Mouse (Mus musculus): ENCODE data around the gene Elmo3. TPM values are rescaled to one million over a fixed set of nuclear protein-coding genes. Genes with fewer than 3 reads are reported as not detected.

Elmo3 gene
- polyA plus RNA-seq, 1 experiment from 2014 or later = 12.1 TPM

DNA sequence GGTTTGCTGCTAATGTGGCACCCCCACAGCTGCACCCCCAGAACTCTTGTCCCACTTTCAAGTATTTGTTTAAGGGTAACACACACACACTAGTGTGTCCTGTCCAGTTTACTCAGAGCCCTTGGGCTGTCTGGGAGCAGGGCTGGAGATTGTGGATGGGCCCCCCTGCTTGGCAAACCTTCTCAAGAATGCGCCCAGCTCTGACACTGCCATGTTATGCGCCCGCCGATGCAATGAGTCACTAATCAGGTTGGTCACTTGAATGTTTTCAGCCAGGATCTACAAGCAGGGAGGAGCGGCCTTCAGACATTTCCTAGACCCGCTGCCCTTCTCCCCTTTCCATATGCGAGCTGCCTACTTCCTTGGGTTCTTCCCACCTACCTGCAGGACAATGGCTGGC lies 12.9 kb upstream of the Elmo3 start:
- peaks cover 12% of the 10 kb centered on the region for H3K27me3 ChIP-seq
- H3K4me1 ChIP-seq = peaks cover 44% of the 10 kb centered on the region
- no peaks in the 10 kb centered on the region for H3K36me3 ChIP-seq
- no peak overlapping the region for H3K27ac ChIP-seq
- 67% methylated on average over 7 of the region's 7 CpGs for WGBS
- no peak overlapping the region for H3K9ac ChIP-seq
- no peak for ATAC-seq (ENCODE audit: borderline replicate concordance, extremely low read depth, low FRiP score, low TSS enrichment)
- H3K9me3 ChIP-seq = no peaks in the 10 kb centered on the region
- no peak overlapping the region for H3K4me3 ChIP-seq
- H3K4me2 ChIP-seq = no peak overlapping the region

DNA sequence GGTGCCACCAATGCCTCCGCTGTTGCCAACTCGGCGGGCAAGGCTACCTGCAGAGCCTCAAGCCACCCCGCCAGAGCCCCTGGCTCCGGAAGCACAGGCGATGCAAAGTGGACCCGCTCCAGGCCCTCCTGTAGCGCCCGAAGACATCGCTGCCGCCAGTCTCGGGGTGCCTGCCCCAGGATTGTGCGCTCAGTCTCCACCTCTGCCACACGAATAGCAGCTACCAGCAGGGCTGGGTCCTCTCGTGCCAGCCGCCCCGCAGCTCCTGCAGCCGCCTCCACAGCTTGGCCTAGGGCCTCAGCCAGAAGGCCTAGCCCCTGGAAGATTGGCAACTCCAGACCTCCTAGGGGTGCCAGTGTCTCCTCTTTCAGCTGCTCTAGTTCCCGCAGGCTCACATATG lies 12.0 kb upstream of the Elmo3 start:
- Histone ChIP-seq H3K4me1 (peaks cover 41% of the 10 kb centered on the region), H3K36me3 (no peaks in the 10 kb centered on the region), H3K4me2 (peak overlapping the region; percentile 22; the same call in 1 of the 2 replicates), H3K4me3 (no peak overlapping the region), H3K9me3 (no peaks in the 10 kb centered on the region), H3K27ac (no peak overlapping the region), H3K27me3 (peaks cover 12% of the 10 kb centered on the region), H3K9ac (no peak overlapping the region)
- 71% methylated on average over 19 of the region's 19 CpGs for WGBS
- no peak for ATAC-seq (ENCODE audit: borderline replicate concordance, extremely low read depth, low FRiP score, low TSS enrichment)

DNA sequence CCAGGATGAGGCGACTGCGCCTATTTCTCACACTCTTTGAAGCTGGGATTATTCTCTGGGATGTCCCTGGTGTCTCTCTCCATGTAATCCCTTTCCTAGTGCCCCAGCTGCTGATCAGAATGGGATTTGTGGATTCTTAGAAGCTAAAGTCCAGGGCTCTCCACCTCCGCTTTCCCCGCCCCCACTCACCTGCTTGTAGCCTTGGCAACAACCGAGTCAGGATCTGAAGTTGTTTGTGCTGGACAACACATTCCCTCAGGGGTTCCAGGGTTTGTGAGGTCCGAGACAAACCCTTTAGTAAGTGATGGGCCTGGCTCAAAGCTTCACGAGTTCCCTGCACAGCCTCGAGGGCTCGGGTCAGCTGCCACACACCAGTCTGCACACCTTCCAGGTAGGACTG lies 10.6 kb upstream of the Elmo3 start:
- H3K4me1 ChIP-seq = peaks cover 42% of the 10 kb centered on the region
- H3K36me3 ChIP-seq = peaks cover 4% of the 10 kb centered on the region
- WGBS = 52% methylated on average over 9 of the region's 9 CpGs
- 0 out of 2 replicates have a peak overlapping the region, but pooled peaks have one; percentile 8 for H3K9ac ChIP-seq
- H3K27ac ChIP-seq = 0 out of 2 replicates have a peak overlapping the region, but pooled peaks have one; percentile 80
- no peak for ATAC-seq (ENCODE audit: borderline replicate concordance, extremely low read depth, low FRiP score, low TSS enrichment)
- peak overlapping the region; percentile 34 for H3K4me3 ChIP-seq
- no peaks in the 10 kb centered on the region for H3K9me3 ChIP-seq
- H3K4me2 ChIP-seq = peak overlapping the region; percentile 46
- peaks cover 11% of the 10 kb centered on the region for H3K27me3 ChIP-seq

DNA sequence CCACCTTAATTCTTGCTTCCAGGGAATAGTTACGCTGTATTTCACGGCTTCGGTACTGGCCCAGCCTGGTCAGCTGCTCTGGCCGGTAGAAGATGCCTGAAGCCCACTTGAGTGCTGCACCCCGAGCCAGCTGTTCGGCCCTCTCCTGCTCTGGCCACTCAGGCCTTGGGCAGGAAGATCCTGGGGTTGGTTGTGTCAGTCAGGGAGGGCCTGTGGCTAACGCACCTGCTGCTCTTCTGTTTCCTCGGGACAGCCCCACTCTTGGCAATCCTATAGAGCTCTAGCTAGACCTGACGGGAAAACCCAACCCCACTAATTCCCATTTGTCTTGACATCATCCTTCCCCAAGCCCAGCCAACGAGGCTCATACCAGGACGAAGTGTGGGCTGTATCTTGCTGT lies 10.1 kb upstream of the Elmo3 start:
- Histone ChIP-seq H3K27me3 (peaks cover 6% of the 10 kb centered on the region), H3K4me3 (peak overlapping the region; percentile 34), H3K4me2 (peak overlapping the region; percentile 46), H3K9ac (0 out of 2 replicates have a peak overlapping the region, but pooled peaks have one; percentile 8), H3K36me3 (peaks cover 9% of the 10 kb centered on the region), H3K9me3 (no peaks in the 10 kb centered on the region), H3K4me1 (peaks cover 40% of the 10 kb centered on the region), H3K27ac (peak overlapping the region; percentile 80)
- WGBS = 53% methylated on average over 11 of the region's 11 CpGs
- no peak for ATAC-seq (ENCODE audit: borderline replicate concordance, extremely low read depth, low FRiP score, low TSS enrichment)

DNA sequence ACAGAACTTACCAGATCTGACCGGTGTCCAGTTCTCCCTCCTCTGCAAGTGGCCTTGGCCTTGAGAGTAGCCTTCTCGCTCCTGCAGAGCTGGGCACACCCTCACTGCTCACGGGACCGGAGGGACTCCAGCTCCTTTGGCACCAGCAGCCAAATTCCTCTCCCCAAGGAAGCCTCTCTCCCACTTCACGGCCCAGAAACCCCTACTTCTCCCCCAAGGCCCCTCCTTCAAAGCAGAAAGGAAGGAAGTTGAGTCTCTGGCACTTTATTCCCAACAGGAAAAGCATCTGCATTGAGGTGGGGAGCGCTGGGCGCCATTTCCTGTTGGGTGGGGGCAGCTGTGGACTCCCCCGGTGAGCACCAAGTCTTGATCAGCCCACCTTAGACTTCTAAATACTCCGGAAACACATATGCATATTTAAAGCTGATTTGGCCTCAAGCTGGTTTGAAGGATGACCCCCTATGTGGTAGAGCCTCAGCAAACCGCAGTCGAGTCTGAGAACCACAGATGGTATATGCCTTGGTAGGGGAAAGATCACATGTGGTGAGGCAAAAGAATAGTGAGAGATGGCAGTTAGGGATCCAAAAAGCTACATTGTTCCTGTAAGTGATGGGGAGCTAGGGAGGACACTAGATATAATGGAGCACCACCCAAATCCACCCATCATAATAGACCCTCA lies 9.4 kb upstream of the Elmo3 start, which contains the start of gene Exoc3l:
Gene Exoc3l (minus strand): TSS at position 207 of the 679 bp plus-strand sequence.
- Histone ChIP-seq H3K36me3 (peaks cover 17% of the 10 kb centered on the region), H3K9me3 (no peaks in the 10 kb centered on the region), H3K4me3 (peak within 1 kb of the TSS; percentile 98), H3K27ac (peak within 1 kb of the TSS; percentile 80), H3K4me2 (peak within 1 kb of the TSS; percentile 91), H3K4me1 (peaks cover 33% of the 10 kb centered on the region), H3K9ac (peak within 1 kb of the TSS; percentile 94), H3K27me3 (no peaks in the 10 kb centered on the region)
- no peak for ATAC-seq (ENCODE audit: borderline replicate concordance, extremely low read depth, low FRiP score, low TSS enrichment)
- WGBS = 44% methylated on average over 11 of the region's 11 CpGs

DNA sequence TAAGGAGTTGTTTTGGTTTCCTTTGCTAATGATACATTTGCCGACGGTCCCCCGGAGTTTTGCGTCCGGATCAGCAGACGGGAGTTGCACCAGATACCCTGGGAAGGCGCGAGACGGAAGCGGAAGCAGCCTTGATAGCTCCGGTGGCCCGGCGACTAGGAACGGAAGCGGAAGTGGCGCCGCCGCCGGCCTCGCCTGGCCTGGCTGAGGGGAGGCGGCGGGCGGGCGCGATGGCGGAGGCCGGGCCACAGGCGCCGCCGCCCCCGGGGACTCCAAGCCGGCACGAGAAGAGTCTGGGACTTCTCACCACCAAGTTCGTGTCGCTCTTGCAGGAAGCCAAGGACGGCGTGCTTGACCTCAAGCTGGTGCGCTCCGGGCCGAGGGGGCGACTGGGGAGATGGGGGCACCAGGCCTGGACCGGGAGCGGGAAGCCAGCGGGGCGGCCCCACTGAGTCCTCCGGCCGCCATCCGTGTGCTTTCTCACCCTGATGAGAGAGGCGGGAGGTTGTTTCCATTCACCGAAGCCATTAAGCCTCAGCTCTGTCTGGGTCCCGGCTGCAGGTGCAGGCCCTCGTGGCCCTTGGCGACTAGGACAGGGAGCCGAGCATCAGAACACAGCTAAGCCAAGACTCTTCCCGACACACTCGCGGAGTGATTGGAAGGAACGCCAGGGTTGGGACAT lies 7.7 kb upstream of the Elmo3 start, which contains the start of gene E2f4:
Gene E2f4 (plus strand): TSS at position 153 of the 682 bp plus-strand sequence.
- Histone ChIP-seq H3K27me3 (no peaks in the 10 kb centered on the region), H3K4me2 (peak within 1 kb of the TSS; percentile 91), H3K4me1 (peaks cover 33% of the 10 kb centered on the region), H3K36me3 (peaks cover 31% of the 10 kb centered on the region), H3K9me3 (no peaks in the 10 kb centered on the region), H3K9ac (peak within 1 kb of the TSS; percentile 94), H3K27ac (peak within 1 kb of the TSS; percentile 80), H3K4me3 (peak within 1 kb of the TSS; percentile 98)
- ATAC-seq (ENCODE audit: borderline replicate concordance, extremely low read depth, low FRiP score, low TSS enrichment) = peak; percentile 83
- under 1% methylated on average over 58 of the region's 58 CpGs for WGBS

DNA sequence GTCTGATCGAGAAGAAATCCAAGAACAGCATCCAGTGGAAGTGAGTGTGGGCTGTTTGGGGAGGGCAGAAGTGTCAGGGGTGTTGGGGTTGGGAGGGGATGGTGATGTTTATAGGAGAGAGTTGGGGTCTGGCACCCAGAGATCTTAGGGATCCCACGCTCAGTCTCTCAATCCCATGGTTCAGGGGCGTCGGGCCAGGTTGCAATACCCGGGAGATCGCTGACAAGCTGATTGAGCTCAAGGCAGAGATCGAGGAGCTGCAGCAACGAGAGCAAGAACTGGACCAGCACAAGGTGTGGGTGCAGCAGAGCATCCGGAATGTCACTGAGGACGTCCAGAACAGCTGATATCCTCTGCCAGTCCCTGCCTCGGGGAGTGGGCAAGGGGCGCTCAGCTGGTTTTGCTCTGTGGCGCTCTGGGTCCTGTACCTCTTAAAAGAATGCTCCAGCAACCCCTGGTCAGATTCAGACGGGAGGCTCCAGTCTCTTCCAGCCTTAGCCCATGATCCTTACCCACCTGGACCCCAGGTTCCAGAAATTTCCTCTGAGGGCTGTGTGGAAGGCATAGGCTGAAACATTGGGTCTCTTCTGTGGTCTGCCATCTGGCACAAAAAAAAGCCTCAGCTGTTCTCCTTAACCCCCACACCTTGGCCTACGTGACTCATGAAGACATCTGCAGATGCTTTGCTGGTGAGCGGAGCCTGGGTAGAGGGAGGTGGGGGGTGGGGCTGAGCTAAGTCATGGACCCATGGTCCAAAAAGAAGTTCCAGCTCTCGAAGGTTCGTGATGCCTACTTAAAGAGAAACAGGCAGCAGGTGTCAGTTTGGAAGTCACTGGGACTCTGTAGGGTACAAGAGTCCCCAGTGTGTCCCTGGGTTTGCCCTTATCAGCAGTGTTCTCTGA lies 6.8 kb upstream of the Elmo3 start:
- Histone ChIP-seq H3K27me3 (no peaks in the 10 kb centered on the region), H3K4me3 (peak overlapping the region; percentile 98), H3K4me1 (peaks cover 33% of the 10 kb centered on the region), H3K9me3 (no peaks in the 10 kb centered on the region), H3K9ac (peak overlapping the region; percentile 94), H3K27ac (0 out of 2 replicates have a peak overlapping the region, but pooled peaks have one; percentile 65), H3K36me3 (peaks cover 36% of the 10 kb centered on the region), H3K4me2 (peak overlapping the region; percentile 91)
- WGBS = 47% methylated on average over 18 of the region's 18 CpGs
- ATAC-seq (ENCODE audit: borderline replicate concordance, extremely low read depth, low FRiP score, low TSS enrichment) = no peak

DNA sequence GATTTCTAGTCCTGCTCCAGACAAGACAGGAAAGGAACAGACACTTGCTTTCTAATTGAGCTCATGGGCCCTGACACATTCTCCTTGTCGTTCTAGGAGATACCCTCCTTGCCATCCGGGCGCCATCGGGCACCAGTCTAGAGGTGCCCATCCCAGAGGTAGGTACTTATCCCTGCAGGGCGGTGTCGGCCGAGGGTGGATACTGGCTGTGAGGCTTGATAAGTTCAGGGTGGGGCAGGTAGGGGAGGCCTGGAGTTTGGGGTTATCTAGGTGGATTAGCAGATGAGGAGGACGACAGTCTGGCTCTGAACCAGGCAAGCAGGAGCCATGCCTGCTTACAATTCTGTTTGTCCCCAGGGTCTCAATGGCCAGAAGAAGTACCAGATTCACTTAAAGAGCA lies 5.4 kb upstream of the Elmo3 start:
- no peaks in the 10 kb centered on the region for H3K27me3 ChIP-seq
- peaks cover 43% of the 10 kb centered on the region for H3K4me1 ChIP-seq
- no peak overlapping the region for H3K27ac ChIP-seq
- no peak overlapping the region for H3K9ac ChIP-seq
- H3K4me3 ChIP-seq = no peak overlapping the region
- WGBS = 88% methylated on average over 8 of the region's 8 CpGs
- no peak overlapping the region for H3K4me2 ChIP-seq
- ATAC-seq (ENCODE audit: borderline replicate concordance, extremely low read depth, low FRiP score, low TSS enrichment) = no peak
- H3K9me3 ChIP-seq = no peaks in the 10 kb centered on the region
- H3K36me3 ChIP-seq = peaks cover 43% of the 10 kb centered on the region

DNA sequence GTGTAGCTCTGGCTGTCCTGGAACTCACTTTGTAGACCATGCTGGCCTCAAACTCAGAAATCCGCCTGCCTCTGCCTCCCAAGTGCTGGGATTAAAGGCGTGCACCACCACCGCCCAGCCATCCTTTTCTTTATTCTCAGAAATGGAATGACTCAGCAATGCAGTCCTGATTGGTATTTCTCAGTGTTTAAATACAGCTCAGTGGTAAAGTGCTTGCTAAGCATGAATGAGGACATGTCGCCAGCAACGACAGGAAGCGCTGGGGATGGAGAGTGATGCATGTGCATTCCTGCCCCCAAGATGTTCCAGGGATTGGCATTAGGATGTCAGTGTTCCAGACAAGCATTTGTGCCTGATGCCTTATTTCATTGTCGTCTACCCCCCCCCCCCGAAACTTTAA lies 2.0 kb upstream of the Elmo3 start:
- Histone ChIP-seq H3K27me3 (no peaks in the 10 kb centered on the region), H3K4me2 (no peak overlapping the region), H3K9ac (no peak overlapping the region), H3K9me3 (no peaks in the 10 kb centered on the region), H3K4me1 (peaks cover 42% of the 10 kb centered on the region), H3K36me3 (peaks cover 56% of the 10 kb centered on the region), H3K4me3 (no peak overlapping the region), H3K27ac (no peak overlapping the region)
- no peak for ATAC-seq (ENCODE audit: borderline replicate concordance, extremely low read depth, low FRiP score, low TSS enrichment)
- 74% methylated on average over 8 of the region's 8 CpGs for WGBS

DNA sequence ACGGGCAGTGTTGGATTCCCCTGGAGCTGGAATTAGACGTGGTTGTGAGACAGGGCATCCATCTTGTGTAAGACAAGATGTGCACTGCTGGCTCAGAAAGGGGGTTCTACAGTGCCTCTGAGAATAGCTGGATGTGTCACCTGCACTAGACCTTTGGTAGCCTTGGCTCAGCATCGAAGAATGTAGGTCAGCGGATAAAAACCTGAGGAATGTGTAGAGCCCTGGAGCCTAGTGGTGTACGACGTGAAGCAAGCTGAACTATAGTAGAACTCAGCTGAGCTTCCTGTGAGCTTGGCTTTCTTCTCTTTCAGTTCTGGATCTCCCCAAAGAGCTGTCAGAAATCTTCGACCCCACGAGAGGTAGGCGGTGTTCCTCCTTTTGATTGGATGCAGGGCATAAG lies 1.5 kb upstream of the Elmo3 start:
- peaks cover 61% of the 10 kb centered on the region for H3K36me3 ChIP-seq
- no peaks in the 10 kb centered on the region for H3K9me3 ChIP-seq
- no peak overlapping the region for H3K9ac ChIP-seq
- no peak overlapping the region for H3K4me3 ChIP-seq
- H3K4me1 ChIP-seq = peaks cover 37% of the 10 kb centered on the region
- H3K27ac ChIP-seq = peak overlapping the region; percentile 47; the same call in 1 of the 2 replicates
- H3K4me2 ChIP-seq = no peak overlapping the region
- no peak for ATAC-seq (ENCODE audit: borderline replicate concordance, extremely low read depth, low FRiP score, low TSS enrichment)
- 65% methylated on average over 9 of the region's 9 CpGs for WGBS
- no peaks in the 10 kb centered on the region for H3K27me3 ChIP-seq
